Mouse (Mus musculus) MEL (cell line): ENCODE measurements around the gene Fer.

Source experiments
- CHD2 ChIP-seq: IDR thresholded peaks from 2 replicates; pipeline ENCODE4 v1.6.1; 2011; ENCODE audit warnings: low read length, improper control_type of control experiment
- CTCF ChIP-seq, 3 experiments: IDR thresholded peaks in 2 of 3; conservative IDR thresholded peaks in 1 of 3; 2 replicates each; pipeline ENCODE4 v1.5.1; 2011 to 2012; ENCODE audit warnings: low read length in 3 of 3, low read depth in 2 of 3, mild to moderate bottlenecking in 2 of 3, improper control_type of control experiment in 1 of 3, inconsistent platforms in 1 of 3, mixed read lengths in 1 of 3, moderate library complexity in 1 of 3; ENCODE audit not compliant: control insufficient read depth in 1 of 3, insufficient read depth in 1 of 3, poor library complexity in 1 of 3, severe bottlenecking in 1 of 3
- E2F4 ChIP-seq: IDR thresholded peaks from 2 replicates; pipeline ENCODE4 v1.6.1; 2011; ENCODE audit warnings: low read depth, low read length, improper control_type of control experiment, borderline replicate concordance
- GATA1 ChIP-seq: IDR thresholded peaks from 2 replicates; pipeline ENCODE4 v1.6.1; 2011; ENCODE audit warnings: low read depth, low read length, improper control_type of control experiment
- HCFC1 ChIP-seq: IDR thresholded peaks from 2 replicates; pipeline ENCODE4 v1.6.1; 2012; ENCODE audit warnings: low read depth, mild to moderate bottlenecking, inconsistent platforms, low read length, improper control_type of control experiment, moderate library complexity
- MAFK ChIP-seq: IDR thresholded peaks from 2 replicates; pipeline ENCODE4 v1.6.1; 2011; ENCODE audit warnings: low read depth, mild to moderate bottlenecking, low read length, improper control_type of control experiment, borderline replicate concordance
- MAZ ChIP-seq: IDR thresholded peaks from 2 replicates; pipeline ENCODE4 v1.6.1; 2012; ENCODE audit warnings: low read depth, mild to moderate bottlenecking, inconsistent platforms, low read length, improper control_type of control experiment
- MYC ChIP-seq: IDR thresholded peaks from 2 replicates; pipeline ENCODE4 v1.6.1; 2011; ENCODE audit warnings: low read depth, mild to moderate bottlenecking, low read length, improper control_type of control experiment, moderate library complexity
- POLR2A ChIP-seq, 2 experiments: IDR thresholded peaks; 2 replicates each; pipeline ENCODE4 v1.6.1; 2011 to 2012; ENCODE audit warnings: low read length in 2 of 2, mild to moderate bottlenecking in 2 of 2, control low read depth in 1 of 2, improper control_type of control experiment in 1 of 2, low read depth in 1 of 2, moderate library complexity in 1 of 2; ENCODE audit not compliant: control insufficient read depth in 1 of 2, insufficient read depth in 1 of 2, poor library complexity in 1 of 2
- SIN3A ChIP-seq: IDR thresholded peaks from 2 replicates; pipeline ENCODE4 v1.6.1; 2012; ENCODE audit warnings: low read length, improper control_type of control experiment, inconsistent platforms
- USF2 ChIP-seq, 2 experiments: IDR thresholded peaks; 2 replicates each; pipeline ENCODE4 v1.6.1; 2011 to 2012; ENCODE audit warnings: improper control_type of control experiment in 2 of 2, low read length in 2 of 2, borderline replicate concordance in 1 of 2, inconsistent platforms in 1 of 2, low read depth in 1 of 2, mild to moderate bottlenecking in 1 of 2; ENCODE audit not compliant: insufficient read depth in 1 of 2
- ZC3H11A ChIP-seq: IDR thresholded peaks from 2 replicates; pipeline ENCODE4 v1.6.1; 2012; ENCODE audit warnings: low read depth, mild to moderate bottlenecking, inconsistent platforms, low read length, improper control_type of control experiment
- ZKSCAN1 ChIP-seq: IDR thresholded peaks from 2 replicates; pipeline ENCODE4 v1.6.1; 2012; ENCODE audit warnings: low read depth, mild to moderate bottlenecking, inconsistent platforms, low read length, improper control_type of control experiment, moderate library complexity

DNA sequence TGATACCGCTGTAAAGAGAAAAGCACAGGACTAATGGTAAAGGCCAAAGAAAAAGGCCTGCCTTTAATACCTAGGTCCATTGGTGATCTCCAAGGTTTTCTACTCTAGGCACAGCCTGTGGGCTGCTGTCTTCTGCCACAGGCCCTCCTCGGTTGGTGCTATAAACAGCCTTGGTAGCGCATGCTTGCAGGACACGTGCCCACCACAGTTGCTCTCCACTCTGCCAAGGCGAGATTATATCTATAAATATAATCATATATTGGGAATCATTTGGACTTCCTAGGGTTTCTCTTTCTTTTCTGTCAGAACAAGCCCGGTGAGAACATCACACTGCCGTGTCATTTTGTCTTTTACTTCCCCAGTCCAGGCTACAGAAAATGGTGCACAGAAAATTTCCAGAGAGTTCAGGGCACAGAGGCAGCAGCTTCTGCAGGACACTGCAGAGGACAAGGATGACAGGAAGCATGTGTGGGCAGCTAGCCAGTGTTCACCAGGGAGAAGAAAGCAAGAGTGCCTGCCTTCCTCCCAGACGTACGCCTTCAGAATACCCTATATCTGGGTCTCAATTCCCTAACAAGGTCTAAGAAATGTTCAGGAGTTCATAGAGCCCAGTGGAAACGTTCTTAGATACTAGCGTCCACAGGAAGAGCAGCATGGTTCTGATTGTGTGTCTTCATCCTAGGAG is 276.5 kb downstream of the Fer start:
- TF ChIP-seq CTCF (IDR thresholded peaks at IDR 0.05 in 2 of 3, conservative IDR thresholded peaks at IDR 0.05 in 1 of 3; ENCODE audit: control insufficient read depth in 1 of 3, insufficient read depth in 1 of 3, low read depth in 2 of 3, low read length in 3 of 3, poor library complexity in 1 of 3, severe bottlenecking in 1 of 3), result no peak
- no peak for TF ChIP-seq SIN3A
- TF ChIP-seq GATA1, result no peak
- TF ChIP-seq POLR2A (IDR thresholded peaks at IDR 0.05; ENCODE audit: control insufficient read depth in 1 of 2, insufficient read depth in 1 of 2, low read depth in 1 of 2, low read length in 2 of 2, poor library complexity in 1 of 2), result no peak
- no peak for TF ChIP-seq ZKSCAN1
- no peak for TF ChIP-seq MAFK
- TF ChIP-seq ZC3H11A, result no peak
- TF ChIP-seq USF2 (IDR thresholded peaks at IDR 0.05; ENCODE audit: borderline replicate concordance in 1 of 2, insufficient read depth in 1 of 2, low read depth in 1 of 2, low read length in 2 of 2), result no peak
- TF ChIP-seq E2F4, result no peak
- no peak for TF ChIP-seq CHD2
- no peak for TF ChIP-seq MAZ
- TF ChIP-seq MYC, result no peak
- TF ChIP-seq HCFC1, result no peak
